Mouse (Mus musculus) myocyte (in vitro differentiated cells): ENCODE results near the gene Ephb4.

Source experiments
- CEBPB ChIP-seq: IDR thresholded peaks from 2 replicates; pipeline ENCODE4 v1.6.1; 2011; ENCODE audit warnings: mild to moderate bottlenecking, moderate library complexity; ENCODE audit not compliant: poor library complexity, insufficient read depth, severe bottlenecking
- MAX ChIP-seq: IDR thresholded peaks from one replicate; pipeline ENCODE4 v1.6.1; 2011; ENCODE audit warnings: low read depth, mild to moderate bottlenecking, control low read depth
- POLR2A ChIP-seq: IDR thresholded peaks from one replicate; pipeline ENCODE4 v1.6.1; 2011; ENCODE audit warnings: low read depth, mild to moderate bottlenecking, control low read depth, moderate library complexity; ENCODE audit not compliant: insufficient read length
- POLR2AphosphoS2 ChIP-seq: IDR thresholded peaks from one replicate; pipeline ENCODE4 v1.6.1; 2011; ENCODE audit warnings: low read depth, control low read depth; ENCODE audit not compliant: insufficient read length
- SRF ChIP-seq: IDR thresholded peaks from one replicate; pipeline ENCODE4 v1.6.1; 2011; ENCODE audit warnings: low read depth; ENCODE audit not compliant: control insufficient read depth, insufficient read length

DNA sequence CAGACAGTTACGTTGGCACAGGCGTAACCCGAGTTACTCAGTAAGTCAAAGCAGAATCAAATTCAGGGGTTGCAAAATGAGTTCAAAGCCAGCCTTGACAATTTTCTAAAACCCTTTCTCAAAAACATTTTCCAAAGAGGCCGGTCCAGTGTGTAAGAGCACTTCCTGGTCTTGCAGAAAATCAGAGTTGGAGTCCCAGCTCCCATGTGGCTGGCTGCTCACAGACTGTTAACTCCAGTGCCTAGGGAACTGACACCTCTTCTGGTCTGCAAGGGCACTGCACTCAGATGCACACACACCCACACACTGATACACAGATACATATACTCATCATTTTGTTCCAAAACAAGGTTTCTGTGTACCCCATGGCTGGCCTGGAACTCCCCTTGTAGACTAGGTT lies 41.6 kb upstream of the Ephb4 start:
- TF ChIP-seq POLR2AphosphoS2, result peak; percentile 35
- TF ChIP-seq MAX, result no peak
- TF ChIP-seq CEBPB, result no peak
- TF ChIP-seq SRF, result no peak
- TF ChIP-seq POLR2A, result no peak
